Mouse (Mus musculus): ENCODE data around the gene Ldlr. TPM values are rescaled to one million over a fixed set of nuclear protein-coding genes. Genes with fewer than 3 reads are reported as not detected.

Gene Ldlr
- polyA plus RNA-seq, 1 experiment from 2014 or later, result 43.5 TPM

- Histone ChIP-seq H3K4me2 (replicated peaks) (peak overlapping the region; percentile 24), H3K4me1 (peaks cover 27% of the 10 kb centered on the region), H3K27ac (replicated peaks) (peak overlapping the region; percentile 4; the same call in 1 of the 2 replicates), H3K27me3 (no peaks in the 10 kb centered on the region), H3K9ac (replicated peaks) (no peak overlapping the region), H3K9me3 (no peaks in the 10 kb centered on the region), H3K4me3 (no peak overlapping the region), H3K36me3 (peaks cover 36% of the 10 kb centered on the region)
- no peak for ATAC-seq (ENCODE audit: low FRiP score, low read depth)
- WGBS, result 79% methylated on average over 14 of the region's 14 CpGs
Measured at GRCm38 (mm10) chr9:21726218-21726975, 3.1 kb downstream of the Ldlr start.

GRCm38 (mm10) chr9:21728261-21728832, 5.1 kb downstream of the Ldlr start:
- Histone ChIP-seq H3K36me3 (peaks cover 55% of the 10 kb centered on the region), H3K4me2 (replicated peaks) (no peak overlapping the region), H3K27me3 (no peaks in the 10 kb centered on the region), H3K27ac (replicated peaks) (no peak overlapping the region), H3K4me1 (peaks cover 22% of the 10 kb centered on the region), H3K4me3 (no peak overlapping the region), H3K9me3 (no peaks in the 10 kb centered on the region), H3K9ac (replicated peaks) (no peak overlapping the region)
- no peak for ATAC-seq (ENCODE audit: low FRiP score, low read depth)
- WGBS, result 93% methylated on average over 10 of the region's 10 CpGs

GRCm38 (mm10) chr9:21729264-21729663, 6.0 kb downstream of the Ldlr start:
- no peak overlapping the region for H3K27ac ChIP-seq (replicated peaks)
- H3K4me3 ChIP-seq, result no peak overlapping the region
- no peak overlapping the region for H3K9ac ChIP-seq (replicated peaks)
- no peak for ATAC-seq (ENCODE audit: low FRiP score, low read depth)
- H3K9me3 ChIP-seq, result no peaks in the 10 kb centered on the region
- H3K4me2 ChIP-seq (replicated peaks), result no peak overlapping the region
- H3K27me3 ChIP-seq, result no peaks in the 10 kb centered on the region
- H3K36me3 ChIP-seq, result peaks cover 64% of the 10 kb centered on the region
- peaks cover 22% of the 10 kb centered on the region for H3K4me1 ChIP-seq
- WGBS, result 90% methylated on average over 7 of the region's 7 CpGs

- no peak overlapping the region for H3K9ac ChIP-seq (replicated peaks)
- H3K9me3 ChIP-seq, result no peaks in the 10 kb centered on the region
- no peaks in the 10 kb centered on the region; the same call in 1 of the 2 replicates for H3K4me1 ChIP-seq
- no peak overlapping the region for H3K4me2 ChIP-seq (replicated peaks)
- ATAC-seq (ENCODE audit: low FRiP score, low read depth), result no peak
- whole genome bisulfite sequencing, result 94% methylated on average over 9 of the region's 9 CpGs
- peaks cover 80% of the 10 kb centered on the region for H3K36me3 ChIP-seq
- H3K4me3 ChIP-seq, result no peak overlapping the region
- no peaks in the 10 kb centered on the region for H3K27me3 ChIP-seq
- H3K27ac ChIP-seq (replicated peaks), result no peak overlapping the region
Measured at GRCm38 (mm10) chr9:21732288-21732687, 9.0 kb downstream of the Ldlr start.

GRCm38 (mm10) chr9:21733446-21733845, 10.2 kb downstream of the Ldlr start:
- H3K4me1 ChIP-seq, result no peaks in the 10 kb centered on the region; the same call in 1 of the 2 replicates
- H3K9ac ChIP-seq (replicated peaks), result no peak overlapping the region
- 88% methylated on average over 17 of the region's 17 CpGs for WGBS
- H3K4me3 ChIP-seq, result no peak overlapping the region
- H3K27me3 ChIP-seq, result no peaks in the 10 kb centered on the region
- H3K36me3 ChIP-seq, result peaks cover 84% of the 10 kb centered on the region
- no peak for ATAC-seq (ENCODE audit: low FRiP score, low read depth)
- no peaks in the 10 kb centered on the region for H3K9me3 ChIP-seq
- H3K4me2 ChIP-seq (replicated peaks), result no peak overlapping the region
- no peak overlapping the region for H3K27ac ChIP-seq (replicated peaks)

- Histone ChIP-seq H3K4me2 (replicated peaks) (no peak overlapping the region), H3K9me3 (no peaks in the 10 kb centered on the region), H3K9ac (replicated peaks) (no peak overlapping the region), H3K4me3 (no peak overlapping the region), H3K4me1 (no peaks in the 10 kb centered on the region; the same call in 1 of the 2 replicates), H3K27me3 (no peaks in the 10 kb centered on the region), H3K27ac (replicated peaks) (no peak overlapping the region), H3K36me3 (peaks cover 86% of the 10 kb centered on the region)
- ATAC-seq (ENCODE audit: low FRiP score, low read depth), result no peak
- WGBS, result 98% methylated on average over 7 of the region's 7 CpGs
Measured at GRCm38 (mm10) chr9:21733989-21734388, 10.7 kb downstream of the Ldlr start.

- peaks cover 92% of the 10 kb centered on the region for H3K36me3 ChIP-seq
- H3K4me2 ChIP-seq (replicated peaks), result no peak overlapping the region
- H3K27ac ChIP-seq (replicated peaks), result no peak overlapping the region
- no peaks in the 10 kb centered on the region for H3K9me3 ChIP-seq
- ATAC-seq (ENCODE audit: low FRiP score, low read depth), result no peak
- no peaks in the 10 kb centered on the region for H3K4me1 ChIP-seq
- no peaks in the 10 kb centered on the region for H3K27me3 ChIP-seq
- no peak overlapping the region for H3K4me3 ChIP-seq
- WGBS, result 91% methylated on average over 14 of the region's 14 CpGs
- no peak overlapping the region for H3K9ac ChIP-seq (replicated peaks)
Measured at GRCm38 (mm10) chr9:21735126-21735525, 11.8 kb downstream of the Ldlr start.

- WGBS, result 93% methylated on average over 3 of the region's 3 CpGs
- Histone ChIP-seq H3K9ac (replicated peaks) (no peak overlapping the region), H3K4me2 (replicated peaks) (no peak overlapping the region), H3K27me3 (no peaks in the 10 kb centered on the region), H3K36me3 (peaks cover 94% of the 10 kb centered on the region), H3K9me3 (no peaks in the 10 kb centered on the region), H3K4me3 (no peak overlapping the region), H3K4me1 (no peaks in the 10 kb centered on the region), H3K27ac (replicated peaks) (no peak overlapping the region)
- ATAC-seq (ENCODE audit: low FRiP score, low read depth), result no peak
Measured at GRCm38 (mm10) chr9:21736580-21736979, 13.3 kb downstream of the Ldlr start.

- no peak overlapping the region for H3K4me2 ChIP-seq (replicated peaks)
- H3K4me3 ChIP-seq, result no peak overlapping the region
- peaks cover 94% of the 10 kb centered on the region for H3K36me3 ChIP-seq
- no peak overlapping the region for H3K9ac ChIP-seq (replicated peaks)
- no peaks in the 10 kb centered on the region for H3K9me3 ChIP-seq
- H3K27ac ChIP-seq (replicated peaks), result no peak overlapping the region
- no peaks in the 10 kb centered on the region for H3K4me1 ChIP-seq
- WGBS, result 96% methylated on average over 10 of the region's 10 CpGs
- no peaks in the 10 kb centered on the region for H3K27me3 ChIP-seq
- ATAC-seq (ENCODE audit: low FRiP score, low read depth), result no peak
Measured at GRCm38 (mm10) chr9:21737188-21737587, 13.9 kb downstream of the Ldlr start.

- H3K36me3 ChIP-seq, result peaks cover 91% of the 10 kb centered on the region
- no peak for ATAC-seq (ENCODE audit: low FRiP score, low read depth)
- H3K27me3 ChIP-seq, result no peaks in the 10 kb centered on the region
Measured at GRCm38 (mm10) chr9:21738776-21739175, 15.5 kb downstream of the Ldlr start.

GRCm38 (mm10) chr9:21740427-21740826, 17.1 kb downstream of the Ldlr start:
- Histone ChIP-seq H3K27me3 (no peaks in the 10 kb centered on the region), H3K4me1 (no peaks in the 10 kb centered on the region), H3K4me3 (no peak overlapping the region), H3K27ac (replicated peaks) (no peak overlapping the region), H3K36me3 (peaks cover 91% of the 10 kb centered on the region), H3K9ac (replicated peaks) (no peak overlapping the region), H3K4me2 (replicated peaks) (no peak overlapping the region), H3K9me3 (no peaks in the 10 kb centered on the region)
- no peak for ATAC-seq (ENCODE audit: low FRiP score, low read depth)
- WGBS, result 96% methylated on average over 14 of the region's 14 CpGs

More at GRCm38 (mm10) chr9:21738776-21739175, 15.5 kb downstream of the Ldlr start:
- Histone ChIP-seq H3K4me2 (replicated peaks) (no peak overlapping the region), H3K4me3 (no peak overlapping the region), H3K27ac (replicated peaks) (no peak overlapping the region), H3K9me3 (no peaks in the 10 kb centered on the region), H3K4me1 (no peaks in the 10 kb centered on the region), H3K9ac (replicated peaks) (no peak overlapping the region)
- 94% methylated on average over 7 of the region's 7 CpGs for WGBS

GRCm38 (mm10) chr9:21741514-21741913, 18.2 kb downstream of the Ldlr start:
- Histone ChIP-seq H3K4me1 (no peaks in the 10 kb centered on the region), H3K27ac (replicated peaks) (no peak overlapping the region), H3K4me2 (replicated peaks) (no peak overlapping the region), H3K4me3 (no peak overlapping the region), H3K27me3 (no peaks in the 10 kb centered on the region), H3K36me3 (peaks cover 94% of the 10 kb centered on the region), H3K9me3 (no peaks in the 10 kb centered on the region), H3K9ac (replicated peaks) (no peak overlapping the region)
- ATAC-seq (ENCODE audit: low FRiP score, low read depth), result no peak
- WGBS, result 97% methylated on average over 11 of the region's 11 CpGs

Measured in midbrain, embryonic 12.5 days (tissue).